In the genomic region with DNA sequence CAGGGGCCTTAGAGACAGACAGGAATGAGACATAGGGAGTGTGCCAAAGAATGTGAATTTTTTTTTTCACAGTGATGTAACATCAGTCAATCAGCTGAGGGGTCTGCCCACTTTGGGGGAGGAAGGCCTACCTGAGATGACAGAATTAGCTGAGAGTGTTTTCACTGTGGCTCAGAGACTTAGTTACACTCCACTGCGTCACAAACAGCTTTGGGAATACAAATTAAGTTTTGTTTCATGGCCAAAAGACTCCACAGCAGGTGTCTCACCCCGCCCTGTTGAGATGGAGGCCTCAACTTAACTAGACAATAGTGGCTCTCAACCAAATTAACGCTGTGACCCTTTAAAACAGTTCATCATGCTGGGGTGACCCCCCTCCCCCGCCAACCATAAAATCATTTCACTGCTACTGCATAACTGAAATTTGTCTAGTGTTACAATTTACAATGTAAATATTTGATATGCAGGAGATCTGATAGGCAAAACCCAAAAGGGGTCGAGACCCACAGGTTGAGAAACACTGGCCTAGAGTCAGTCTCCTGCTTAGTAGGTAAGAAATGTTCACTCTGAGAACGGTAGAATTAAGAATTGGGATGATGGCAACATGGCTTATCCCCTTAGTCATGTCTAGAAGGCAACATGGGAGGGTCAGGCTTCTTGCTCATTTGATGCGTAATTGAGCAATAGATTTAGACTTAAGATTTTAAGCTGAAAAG, we compare ENCODE assay signal across 26 mouse cellular contexts.
"Had no signal": no experiment of that assay in that cellular context is flagged by ENCODE, and none has a peak within 500 bp of the region (broad histone marks: within the 10 kb centered on the region; RNA-seq: fewer than 3 reads in every experiment).

No protein-coding gene starts in this region.

- H3K9me3 ChIP-seq: heart, embryonic 13.5 days; heart, embryonic 15.5 days; hindbrain, embryonic 15.5 days; limb, embryonic 10.5 days; liver, embryonic 13.5 days; liver, embryonic 15.5 days had no signal

- H3K36me3 ChIP-seq: heart, embryonic 13.5 days; heart, embryonic 15.5 days; hindbrain, embryonic 13.5 days; hindbrain, embryonic 15.5 days; limb, embryonic 10.5 days; limb, embryonic 12.5 days; liver, embryonic 13.5 days; liver, embryonic 15.5 days had no signal

- ATAC-seq: hindbrain, postnatal 0 days; intestine, embryonic 16.5 days had no signal

- H3K4me2 ChIP-seq: heart, embryonic 11.5 days; heart, embryonic 13.5 days; heart, embryonic 15.5 days; hindbrain, embryonic 13.5 days; hindbrain, embryonic 15.5 days; limb, embryonic 12.5 days; liver, embryonic 11.5 days; liver, embryonic 13.5 days; liver, embryonic 15.5 days had no signal

- H3K27ac ChIP-seq: gastrocnemius, adult 2 months; heart, adult 2 months; heart, embryonic 13.5 days; heart, embryonic 15.5 days; hindbrain, embryonic 13.5 days; hindbrain, embryonic 15.5 days; hindbrain, postnatal 0 days; limb, embryonic 10.5 days; limb, embryonic 12.5 days; liver, embryonic 13.5 days; liver, embryonic 15.5 days had no signal

- H3K9ac ChIP-seq: heart, embryonic 13.5 days; heart, embryonic 15.5 days; hindbrain, embryonic 13.5 days; hindbrain, embryonic 15.5 days; limb, embryonic 12.5 days; liver, embryonic 13.5 days; liver, embryonic 15.5 days had no signal

- DNase-seq: gastrocnemius, adult 2 months; gastrocnemius, postnatal 10 days; gastrocnemius, postnatal 36 days; heart, adult 2 months; heart, postnatal 14 days; heart, postnatal 36 days; kidney, adult 11 months; kidney, adult 2 months; kidney, adult 9 months; kidney, postnatal 14 days; kidney, postnatal 36 days; layer of hippocampus, adult 9-11 months; layer of hippocampus, postnatal 36 days; liver; liver, embryonic 13.5 days had no signal

- H3K27me3 ChIP-seq: heart, embryonic 13.5 days; heart, embryonic 15.5 days; hindbrain, embryonic 13.5 days; hindbrain, embryonic 15.5 days; limb, embryonic 12.5 days; liver, embryonic 13.5 days; liver, embryonic 15.5 days had no signal

- H3K4me3 ChIP-seq: gastrocnemius, adult 2 months; heart, adult 2 months; heart, embryonic 13.5 days; heart, embryonic 15.5 days; hindbrain, embryonic 13.5 days; hindbrain, embryonic 15.5 days; limb, embryonic 10.5 days; limb, embryonic 12.5 days; liver, embryonic 13.5 days; liver, embryonic 15.5 days had no signal
